Mouse (Mus musculus): ENCODE results near the gene Ndufa4l2.

GRCm38 (mm10) chr10:127476541-127476940 lies 38.2 kb upstream of the Ndufa4l2 start:
- TF ChIP-seq CTCF (IDR thresholded peaks at IDR 0.05; ENCODE audit: borderline replicate concordance, insufficient read depth, low read length) (no peak), POLR2A (IDR thresholded peaks at IDR 0.05; ENCODE audit: low read depth, low read length) (no peak)
